Mouse (Mus musculus) megakaryocyte, embryonic 14.5 days (primary cell): Measurements from ENCODE around the gene Slc23a4.

Experiments used
- FLI1 ChIP-seq: IDR thresholded peaks from 2 replicates; pipeline ENCODE4 v1.6.1; 2012; ENCODE audit warnings: low read length, inconsistent platforms, mixed read lengths
- GATA1 ChIP-seq: IDR thresholded peaks from 3 replicates; pipeline ENCODE4 v1.6.1; 2012; ENCODE audit warnings: mixed read lengths, low read length, inconsistent platforms, borderline replicate concordance

DNA sequence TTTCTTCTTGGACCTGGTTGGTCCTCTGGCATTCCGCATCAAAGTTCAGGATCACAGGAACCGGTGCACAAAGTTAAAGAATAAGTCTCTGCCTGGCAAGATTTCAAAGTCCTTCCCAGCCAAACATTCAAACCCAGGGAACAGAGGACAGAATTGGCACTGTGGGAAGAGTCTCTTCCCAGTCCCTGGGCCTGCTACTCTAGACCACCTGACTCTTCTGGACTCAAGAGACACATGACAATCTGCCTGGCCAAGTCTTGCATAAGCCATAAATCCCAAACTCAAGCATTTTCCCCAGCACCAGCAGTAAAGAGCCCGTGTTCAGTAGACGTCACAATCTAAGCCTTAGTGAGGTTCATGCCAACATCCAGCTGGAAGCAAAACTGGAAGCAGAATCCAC, 81.5 kb downstream of the Slc23a4 start:
- TF ChIP-seq GATA1 (no peak), FLI1 (no peak)
